Mouse (Mus musculus) lung, postnatal 10 days (tissue): Measurements from ENCODE around the gene Ints5.
"Not testable (repeated sequence)": the region's sequence is repeated elsewhere in the genome, so short reads cannot be mapped to it uniquely, and the experiment has no call there.

Experiments used
- DNase-seq: peaks from one replicate; pipeline ENCODE4 v3.0.0; 2021

Ints5 gene

GRCm38 (mm10) chr19:8887585-8888463 is 5.0 kb upstream of the Ints5 start:
- DNase-seq = no peak

GRCm38 (mm10) chr19:8888511-8889385 is 4.1 kb upstream of the Ints5 start, which contains the start of the genes 1810009A15Rik and Gm49416:
Gene 1810009A15Rik (plus strand): TSS chr19:8888853.
Gene Gm49416 (plus strand): TSS chr19:8888926.
- peak; percentile 98 for DNase-seq

GRCm38 (mm10) chr19:8895397-8895960 is 2.7 kb downstream of the Ints5 start:
- DNase-seq = no peak

GRCm38 (mm10) chr19:8896231-8896630 is 3.4 kb downstream of the Ints5 start:
- DNase-seq = not testable (repeated sequence)

- DNase-seq = peak; percentile 78
Measured at GRCm38 (mm10) chr19:8897211-8897864, 4.5 kb downstream of the Ints5 start.

- peak; percentile 98 for DNase-seq
Measured at GRCm38 (mm10) chr19:8897865-8898495, 5.2 kb downstream of the Ints5 start, which contains the start of gene Ganab. Gene Ganab (plus strand): TSS chr19:8898071.

GRCm38 (mm10) chr19:8898576-8898975 is 5.8 kb downstream of the Ints5 start:
- no peak for DNase-seq

- DNase-seq = no peak
Measured at GRCm38 (mm10) chr19:8899079-8899478, 6.3 kb downstream of the Ints5 start.

GRCm38 (mm10) chr19:8903412-8903811 is 10.6 kb downstream of the Ints5 start:
- DNase-seq = no peak

- no peak for DNase-seq
Measured at GRCm38 (mm10) chr19:8908531-8908930, 15.7 kb downstream of the Ints5 start.

GRCm38 (mm10) chr19:8911810-8912209 is 19.0 kb downstream of the Ints5 start:
- DNase-seq = no peak

GRCm38 (mm10) chr19:8914212-8914611 is 21.4 kb downstream of the Ints5 start:
- DNase-seq = no peak

GRCm38 (mm10) chr19:8919000-8919399 is 26.2 kb downstream of the Ints5 start:
- DNase-seq = no peak

- DNase-seq = no peak
Measured at GRCm38 (mm10) chr19:8919684-8920072, 26.9 kb downstream of the Ints5 start.

GRCm38 (mm10) chr19:8920073-8920736 is 27.4 kb downstream of the Ints5 start, which contains the start of gene B3gat3:
Gene B3gat3 (plus strand): TSS chr19:8920374.
- DNase-seq = peak; percentile 98

GRCm38 (mm10) chr19:8920836-8921291 is 28.1 kb downstream of the Ints5 start:
- DNase-seq = no peak

GRCm38 (mm10) chr19:8921741-8922140 is 28.9 kb downstream of the Ints5 start:
- DNase-seq = no peak

GRCm38 (mm10) chr19:8926766-8927165 is 34.0 kb downstream of the Ints5 start:
- no peak for DNase-seq

- no peak for DNase-seq
Measured at GRCm38 (mm10) chr19:8927891-8928525, 35.2 kb downstream of the Ints5 start.

GRCm38 (mm10) chr19:8928689-8929223 is 36.0 kb downstream of the Ints5 start:
- DNase-seq = no peak
